Mouse (Mus musculus) MEL (cell line): ENCODE measurements around the gene Prss33. TPM values are rescaled to one million over a fixed set of nuclear protein-coding genes. Genes with fewer than 3 reads are reported as not detected.
"Not testable (repeated sequence)": the region's sequence is repeated elsewhere in the genome, so short reads cannot be mapped to it uniquely, and the experiment has no call there.

Source experiments
- DNase-seq: peaks from one replicate; pipeline ENCODE4 v3.0.0; 2011; ENCODE audit warnings: low read depth, low spot score
- H3K27ac ChIP-seq: 2 replicates; pipeline ENCODE4 v1.5.1; 2012; ENCODE audit warnings: low read depth, mild to moderate bottlenecking, control low read depth, low read length, moderate library complexity; ENCODE audit not compliant: control insufficient read depth
- H3K27me3 ChIP-seq, 2 experiments: fragments of 150-350 bp in 1 of 2; sonication (generic) in 1 of 2; 2 replicates each; pipeline ENCODE4 v1.6.1; 2012; ENCODE audit warnings: low read length in 2 of 2, mild to moderate bottlenecking in 2 of 2, improper control_type of control experiment in 1 of 2, moderate library complexity in 1 of 2; ENCODE audit not compliant: insufficient read depth in 2 of 2, control insufficient read depth in 1 of 2
- H3K36me3 ChIP-seq, 2 experiments: 2 replicates each; pipeline ENCODE4 v1.6.1; 2012 to 2014; ENCODE audit warnings: low read length in 2 of 2, improper control_type of control experiment in 1 of 2, inconsistent platforms in 1 of 2, mild to moderate bottlenecking in 1 of 2; ENCODE audit not compliant: insufficient read depth in 2 of 2, control insufficient read depth in 1 of 2
- H3K4me1 ChIP-seq, 2 experiments: fragments of 150-350 bp in 1 of 2; sonication (generic) in 1 of 2; 2 replicates each; pipeline ENCODE4 v1.6.1; 2012; ENCODE audit warnings: low read length in 2 of 2, improper control_type of control experiment in 1 of 2, mild to moderate bottlenecking in 1 of 2; ENCODE audit not compliant: insufficient read depth in 2 of 2, control insufficient read depth in 1 of 2
- H3K4me3 ChIP-seq, 2 experiments: fragments of 150-350 bp in 1 of 2; sonication (generic) in 1 of 2; 2 replicates each; pipeline ENCODE4 v1.5.1; 2012; ENCODE audit warnings: low read depth in 2 of 2, low read length in 2 of 2, mild to moderate bottlenecking in 2 of 2, moderate library complexity in 2 of 2, control low read depth in 1 of 2, improper control_type of control experiment in 1 of 2; ENCODE audit not compliant: control insufficient read depth in 1 of 2, insufficient read depth in 1 of 2
- H3K79me2 ChIP-seq: 2 replicates; pipeline ENCODE4 v1.6.1; 2012; ENCODE audit warnings: mild to moderate bottlenecking, low read length, moderate library complexity; ENCODE audit not compliant: control insufficient read depth, poor library complexity, insufficient read depth
- H3K9ac ChIP-seq: 2 replicates; pipeline ENCODE4 v1.6.1; 2012; ENCODE audit warnings: low read depth, mild to moderate bottlenecking, control low read depth, low read length, moderate library complexity; ENCODE audit not compliant: control insufficient read depth, poor library complexity, severe bottlenecking
- H3K9me3 ChIP-seq: fragments of 150-350 bp; sonication (generic); replicated peaks from 2 replicates; pipeline ENCODE4 v1.6.1; 2012; ENCODE audit warnings: mild to moderate bottlenecking, low read length, improper control_type of control experiment, moderate library complexity; ENCODE audit not compliant: insufficient read depth
- CHD1 ChIP-seq: IDR thresholded peaks from 2 replicates; pipeline ENCODE4 v1.6.1; 2012; ENCODE audit warnings: low read depth, mild to moderate bottlenecking, inconsistent platforms, low read length, improper control_type of control experiment
- CHD2 ChIP-seq: IDR thresholded peaks from 2 replicates; pipeline ENCODE4 v1.6.1; 2011; ENCODE audit warnings: low read length, improper control_type of control experiment
- E2F4 ChIP-seq: IDR thresholded peaks from 2 replicates; pipeline ENCODE4 v1.6.1; 2011; ENCODE audit warnings: low read depth, low read length, improper control_type of control experiment, borderline replicate concordance
- EP300 ChIP-seq, 2 experiments: IDR thresholded peaks; 2 replicates each; pipeline ENCODE4 v1.6.1; 2011; ENCODE audit warnings: improper control_type of control experiment in 2 of 2, low read length in 2 of 2, low read depth in 1 of 2, mild to moderate bottlenecking in 1 of 2
- GATA1 ChIP-seq: IDR thresholded peaks from 2 replicates; pipeline ENCODE4 v1.6.1; 2011; ENCODE audit warnings: low read depth, low read length, improper control_type of control experiment
- HCFC1 ChIP-seq: IDR thresholded peaks from 2 replicates; pipeline ENCODE4 v1.6.1; 2012; ENCODE audit warnings: low read depth, mild to moderate bottlenecking, inconsistent platforms, low read length, improper control_type of control experiment, moderate library complexity
- MAFK ChIP-seq: IDR thresholded peaks from 2 replicates; pipeline ENCODE4 v1.6.1; 2011; ENCODE audit warnings: low read depth, mild to moderate bottlenecking, low read length, improper control_type of control experiment, borderline replicate concordance
- MAX ChIP-seq: IDR thresholded peaks from 2 replicates; pipeline ENCODE4 v1.6.1; 2011; ENCODE audit warnings: low read length, improper control_type of control experiment
- MAZ ChIP-seq: IDR thresholded peaks from 2 replicates; pipeline ENCODE4 v1.6.1; 2012; ENCODE audit warnings: low read depth, mild to moderate bottlenecking, inconsistent platforms, low read length, improper control_type of control experiment
- MXI1 ChIP-seq: IDR thresholded peaks from 2 replicates; pipeline ENCODE4 v1.6.1; 2011; ENCODE audit warnings: mild to moderate bottlenecking, low read depth, low read length, improper control_type of control experiment
- NELFE ChIP-seq: IDR thresholded peaks from 2 replicates; pipeline ENCODE4 v1.6.1; 2011; ENCODE audit warnings: low read depth, low read length, improper control_type of control experiment
- POLR2A ChIP-seq, 2 experiments: IDR thresholded peaks; 2 replicates each; pipeline ENCODE4 v1.6.1; 2011 to 2012; ENCODE audit warnings: low read length in 2 of 2, mild to moderate bottlenecking in 2 of 2, control low read depth in 1 of 2, improper control_type of control experiment in 1 of 2, low read depth in 1 of 2, moderate library complexity in 1 of 2; ENCODE audit not compliant: control insufficient read depth in 1 of 2, insufficient read depth in 1 of 2, poor library complexity in 1 of 2
- SIN3A ChIP-seq: IDR thresholded peaks from 2 replicates; pipeline ENCODE4 v1.6.1; 2012; ENCODE audit warnings: low read length, improper control_type of control experiment, inconsistent platforms
- TAL1 ChIP-seq: IDR thresholded peaks from 2 replicates; pipeline ENCODE4 v1.6.1; 2012; ENCODE audit warnings: mild to moderate bottlenecking, inconsistent platforms, low read length, moderate library complexity, mixed read lengths
- TCF12 ChIP-seq: IDR thresholded peaks from 2 replicates; pipeline ENCODE4 v1.6.1; 2014; ENCODE audit warnings: low read depth, mild to moderate bottlenecking, inconsistent platforms, low read length, improper control_type of control experiment, moderate library complexity
- USF1 ChIP-seq: IDR thresholded peaks from 2 replicates; pipeline ENCODE4 v1.6.1; 2014; ENCODE audit warnings: low read depth, mild to moderate bottlenecking, inconsistent platforms, low read length, improper control_type of control experiment, moderate library complexity
- USF2 ChIP-seq, 2 experiments: IDR thresholded peaks; 2 replicates each; pipeline ENCODE4 v1.6.1; 2011 to 2012; ENCODE audit warnings: improper control_type of control experiment in 2 of 2, low read length in 2 of 2, borderline replicate concordance in 1 of 2, inconsistent platforms in 1 of 2, low read depth in 1 of 2, mild to moderate bottlenecking in 1 of 2; ENCODE audit not compliant: insufficient read depth in 1 of 2
- ZMIZ1 ChIP-seq: IDR thresholded peaks from 2 replicates; pipeline ENCODE4 v1.6.1; 2012; ENCODE audit warnings: low read depth, mild to moderate bottlenecking, inconsistent platforms, low read length, improper control_type of control experiment, moderate library complexity
- ZNF384 ChIP-seq: IDR thresholded peaks from 2 replicates; pipeline ENCODE4 v1.6.1; 2012; ENCODE audit warnings: low read depth, mild to moderate bottlenecking, inconsistent platforms, low read length, improper control_type of control experiment
- polyA plus RNA-seq, 2 experiments: library from polyadenylated mRNA; stranded (reverse) in 1 of 2; unstranded in 1 of 2; fragments of >175 nt in 1 of 2; fragments of >200 nt in 1 of 2; gene quantifications; 2 replicates each; pipeline versions ENCODE4 v1.2.1 to v1.2.4; 2012; ENCODE audit warnings: low replicate concordance in 2 of 2, low read depth in 1 of 2; ENCODE audit not compliant: insufficient read length in 2 of 2, insufficient read depth in 1 of 2, missing spikeins in 1 of 2
- total RNA-seq: library from RNA; depleted of rRNA; stranded (reverse); fragments of 300-350 nt; gene quantifications from 2 replicates; pipeline ENCODE4 v1.2.3, GENCODE M21; 2012; rRNA removed

The Prss33 gene
- total RNA-seq (0.08 and 0.42 TPM in 2 replicates), polyA plus RNA-seq (1 to 10 TPM in 1 of 2 experiments, not detected in 1; 1.0 TPM)

DNA sequence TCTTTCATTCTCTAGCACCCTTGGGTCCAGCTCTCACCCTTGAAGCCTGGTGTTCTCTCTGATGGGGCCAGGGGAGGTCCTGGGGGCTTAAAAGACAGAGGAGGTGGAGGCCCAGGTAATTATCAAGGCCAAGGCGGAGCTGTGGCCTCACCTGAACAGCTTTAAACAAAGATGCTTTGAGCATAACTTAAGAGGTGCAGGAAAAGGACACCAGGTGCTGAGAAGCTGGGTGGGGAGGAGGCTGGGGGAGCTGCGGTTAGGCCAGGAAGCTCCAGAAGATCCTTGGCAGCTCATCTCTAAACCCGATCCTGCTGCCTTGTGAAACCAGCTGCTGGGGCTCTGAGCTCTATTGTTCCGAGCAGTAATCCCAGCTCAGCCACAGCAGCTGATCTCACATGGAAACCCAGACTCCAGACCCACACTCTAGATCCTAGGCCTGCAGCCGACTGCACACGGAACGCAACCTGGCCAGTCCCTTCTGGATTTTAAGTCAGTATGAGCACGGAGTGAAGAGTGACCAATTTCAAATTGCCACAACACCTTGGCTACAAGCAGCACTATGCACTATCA lies at the start of gene Prss33:
TSS of gene Prss33 (minus strand) at position 51 of the 570 bp plus-strand sequence.
- H3K9me3 ChIP-seq: no peaks in the 10 kb centered on the region
- H3K36me3 ChIP-seq: peaks cover 0 to 1% of the 10 kb centered on the region in 2 experiments; a peak in 1 of 4 replicates
- no peak for TF ChIP-seq CHD1
- no peak for TF ChIP-seq MAX
- no peak for TF ChIP-seq HCFC1
- TF ChIP-seq TCF12: no peak
- no peak for TF ChIP-seq NELFE
- TF ChIP-seq SIN3A: no peak
- no peak for TF ChIP-seq GATA1
- TF ChIP-seq ZNF384: no peak
- TF ChIP-seq E2F4: no peak
- no peak for TF ChIP-seq EP300 (IDR thresholded peaks at IDR 0.05; ENCODE audit: low read depth in 1 of 2, low read length in 2 of 2)
- TF ChIP-seq CHD2: no peak
- H3K9ac ChIP-seq: no peak within 1 kb of the TSS
- peaks cover 0 to 4% of the 10 kb centered on the region in 2 experiments; a peak in 2 of 4 replicates for H3K4me1 ChIP-seq
- H3K27ac ChIP-seq: no peak within 1 kb of the TSS
- no peak within 1 kb of the TSS for H3K4me3 ChIP-seq
- H3K79me2 ChIP-seq: no peaks in the 10 kb centered on the region
- no peak for DNase-seq
- no peaks in the 10 kb centered on the region for H3K27me3 ChIP-seq

DNA sequence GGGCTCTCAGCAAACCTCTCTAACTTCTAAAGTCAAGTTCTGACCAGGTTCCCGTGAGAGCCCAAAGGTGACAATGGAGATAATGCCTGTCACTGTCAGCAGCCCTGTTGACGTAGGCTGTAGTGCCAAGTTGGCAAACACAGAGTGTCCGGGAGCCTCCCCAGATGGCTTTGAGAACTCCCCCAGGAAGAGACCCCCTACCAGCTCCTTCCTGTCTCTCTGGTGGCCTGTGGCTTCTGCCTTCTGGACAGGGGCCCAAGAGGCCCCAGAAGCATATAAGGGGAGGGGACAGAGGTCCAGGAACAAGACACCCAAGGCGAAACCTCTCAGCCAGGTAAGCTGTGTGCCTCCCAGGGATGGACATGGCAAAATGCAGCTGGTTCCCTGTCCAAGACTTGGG lies 44.7 kb upstream of the Prss33 start, which contains the start of the genes Dcpp1 and Dcpp2:
TSS of gene Dcpp1 (plus strand) at position 301 of the 400 bp plus-strand sequence.
TSS of gene Dcpp2 (plus strand) at position 305 of the 400 bp plus-strand sequence.
- not testable (repeated sequence) for H3K27me3 ChIP-seq, H3K9ac ChIP-seq, H3K4me1 ChIP-seq, DNase-seq, H3K9me3 ChIP-seq, H3K27ac ChIP-seq, H3K79me2 ChIP-seq, H3K4me3 ChIP-seq, H3K36me3 ChIP-seq

DNA sequence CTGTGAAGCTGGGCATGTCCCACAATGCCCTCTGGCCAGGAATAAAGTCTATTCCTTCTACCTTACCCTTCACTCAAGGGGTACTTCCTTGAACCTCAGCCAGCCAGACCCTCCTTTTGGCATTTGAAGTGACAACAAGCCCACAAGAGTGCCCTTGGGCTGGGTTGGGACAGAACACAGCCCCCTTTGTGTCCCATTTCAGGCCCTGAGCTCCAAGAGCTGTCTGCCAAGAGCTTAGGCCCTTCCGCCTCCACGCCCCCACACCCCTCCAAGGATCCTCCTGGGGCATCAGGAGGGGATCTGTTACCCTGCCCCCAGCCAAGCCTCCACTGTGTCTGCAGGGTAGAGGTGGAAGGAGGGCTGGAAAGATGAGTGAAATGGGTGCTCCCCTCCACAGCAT lies 41.3 kb upstream of the Prss33 start:
- no peak overlapping the region for H3K9ac ChIP-seq
- no peaks in the 10 kb centered on the region for H3K36me3 ChIP-seq
- H3K4me1 ChIP-seq: no peaks in the 10 kb centered on the region
- H3K79me2 ChIP-seq: no peaks in the 10 kb centered on the region
- H3K9me3 ChIP-seq: no peaks in the 10 kb centered on the region
- TF ChIP-seq MAFK: no peak
- TF ChIP-seq USF2 (IDR thresholded peaks at IDR 0.05; ENCODE audit: borderline replicate concordance in 1 of 2, insufficient read depth in 1 of 2, low read depth in 1 of 2, low read length in 2 of 2): no peak
- no peak for TF ChIP-seq ZMIZ1
- no peak for TF ChIP-seq GATA1
- no peak for TF ChIP-seq EP300 (IDR thresholded peaks at IDR 0.05; ENCODE audit: low read depth in 1 of 2, low read length in 2 of 2)
- no peak for TF ChIP-seq USF1
- no peak for TF ChIP-seq POLR2A (IDR thresholded peaks at IDR 0.05; ENCODE audit: control insufficient read depth in 1 of 2, insufficient read depth in 1 of 2, low read depth in 1 of 2, low read length in 2 of 2, poor library complexity in 1 of 2)
- TF ChIP-seq E2F4: no peak
- no peak for TF ChIP-seq NELFE
- no peak for TF ChIP-seq TAL1
- TF ChIP-seq MAZ: no peak
- TF ChIP-seq MXI1: no peak
- H3K27ac ChIP-seq: no peak overlapping the region
- H3K4me3 ChIP-seq: no peak overlapping the region
- no peak for DNase-seq
- H3K27me3 ChIP-seq: peaks cover 0 to 4% of the 10 kb centered on the region in 2 experiments; a peak in 1 of 4 replicates
